Mouse (Mus musculus) forebrain, embryonic 16.5 days (tissue): ENCODE measurements around the gene Eif4g3. TPM values are rescaled to one million over a fixed set of nuclear protein-coding genes. Genes with fewer than 3 reads are reported as not detected.

ENCODE experiments used
- ATAC-seq: fragments of 200-750 bp; cut with Nextera tagmentation; 2 replicates; pipeline ENCODE4 v1.8.0; 2017; ENCODE audit warnings: mild to moderate bottlenecking, moderate library complexity
- H3K27ac ChIP-seq: fragments of 300-500 bp; sonication (generic); 2 replicates; pipeline ENCODE4 v1.5.1; 2014; ENCODE audit warnings: low read length, control low read depth
- H3K27me3 ChIP-seq: fragments of 300-500 bp; sonication (generic); replicated peaks from 2 replicates; pipeline ENCODE4 v1.6.1; 2014; ENCODE audit warnings: low read length; ENCODE audit not compliant: control insufficient read depth, insufficient read depth
- H3K36me3 ChIP-seq: fragments of 300-500 bp; sonication (generic); 2 replicates; pipeline ENCODE4 v1.6.1; 2014; ENCODE audit not compliant: control insufficient read depth, insufficient read depth
- H3K4me1 ChIP-seq: fragments of 300-500 bp; sonication (generic); replicated peaks from 2 replicates; pipeline ENCODE4 v1.6.1; 2014; ENCODE audit warnings: low read length; ENCODE audit not compliant: control insufficient read depth, insufficient read depth
- H3K4me2 ChIP-seq: fragments of 300-500 bp; sonication (generic); 2 replicates; pipeline ENCODE4 v1.6.1; 2014; ENCODE audit warnings: mild to moderate bottlenecking, low read length, control low read depth
- H3K4me3 ChIP-seq: fragments of 300-500 bp; sonication (generic); replicated peaks from 2 replicates; pipeline ENCODE4 v1.5.1; 2014; ENCODE audit warnings: mild to moderate bottlenecking, low read length, control low read depth
- H3K9ac ChIP-seq: fragments of 300-500 bp; sonication (generic); replicated peaks from 2 replicates; pipeline ENCODE4 v1.6.1; 2014; ENCODE audit warnings: low read depth, low read length, control low read depth
- H3K9me3 ChIP-seq: fragments of 300-500 bp; sonication (generic); 2 replicates; pipeline ENCODE4 v1.6.1; 2016; ENCODE audit warnings: low read length; ENCODE audit not compliant: control insufficient read depth
- WGBS: fragments of 180-500 bp; shearing (Covaris S2); extraction: QIAGEN DNeasy Blood & Tissue Kit; methylation state at CpG from one replicate; pipeline ENCODE4 v1.1.7; 2014; 5-methylcytosine and 5-hydroxymethylcytosine counted together
- polyA plus RNA-seq: library from polyadenylated mRNA; unstranded; fragments of >200 nt; fragmentation: Nextera tagmentation; extraction: Ambion mirVana; gene quantifications from 2 replicates; pipeline ENCODE4 v1.2.1, GENCODE M21; 2015

Gene Eif4g3
- polyA plus RNA-seq, 1 experiment from 2014 or later = 51.7 TPM

DNA sequence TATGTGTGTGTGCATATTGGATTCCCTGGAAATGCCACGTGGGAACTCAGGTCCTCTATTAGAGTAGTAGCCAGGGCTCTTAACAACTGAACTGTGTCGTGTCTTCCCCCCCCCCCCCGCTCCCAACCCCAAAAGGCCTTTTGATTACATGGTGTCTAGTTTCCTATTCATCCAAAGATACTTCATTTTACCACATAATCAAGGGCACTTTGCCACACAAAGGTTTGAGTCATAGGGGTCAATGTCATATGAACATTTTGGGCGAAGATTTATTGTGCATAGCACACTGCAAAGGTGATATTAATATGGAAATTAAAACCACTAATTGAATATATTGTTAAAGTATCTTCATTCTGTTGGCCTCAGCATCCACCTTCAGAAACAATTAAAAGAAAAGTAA lies 144.5 kb downstream of the Eif4g3 start:
- H3K4me1 ChIP-seq = no peaks in the 10 kb centered on the region; the same call in 1 of the 2 replicates
- 50% methylated on average over 3 of the region's 4 CpGs for WGBS
- H3K9ac ChIP-seq = no peak overlapping the region
- H3K36me3 ChIP-seq = no peaks in the 10 kb centered on the region
- H3K4me2 ChIP-seq = no peak overlapping the region
- no peak for ATAC-seq
- H3K27me3 ChIP-seq = no peaks in the 10 kb centered on the region
- H3K4me3 ChIP-seq = no peak overlapping the region
- no peaks in the 10 kb centered on the region for H3K9me3 ChIP-seq
- no peak overlapping the region for H3K27ac ChIP-seq

DNA sequence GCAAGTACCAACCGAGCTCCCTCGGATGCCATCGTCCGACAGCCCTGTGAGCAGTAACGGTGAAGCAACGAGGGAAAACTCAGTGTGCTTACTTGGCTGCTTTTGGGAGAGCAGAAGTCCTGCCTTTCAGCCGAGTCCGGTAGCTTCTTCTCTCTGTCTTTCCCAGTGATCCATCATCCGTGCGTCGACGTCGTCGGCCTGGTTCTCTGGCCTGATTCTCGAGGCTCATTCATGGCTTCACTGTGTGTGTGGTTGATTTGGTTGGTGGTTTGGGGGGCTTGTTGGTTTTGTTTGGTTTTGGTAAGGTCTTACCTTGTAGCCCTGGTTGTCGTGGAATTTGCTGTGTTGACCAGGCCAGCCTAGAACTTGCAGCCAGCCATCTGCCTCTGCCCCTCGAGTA lies 145.0 kb downstream of the Eif4g3 start:
- H3K27ac ChIP-seq = no peak overlapping the region
- ATAC-seq = no peak

DNA sequence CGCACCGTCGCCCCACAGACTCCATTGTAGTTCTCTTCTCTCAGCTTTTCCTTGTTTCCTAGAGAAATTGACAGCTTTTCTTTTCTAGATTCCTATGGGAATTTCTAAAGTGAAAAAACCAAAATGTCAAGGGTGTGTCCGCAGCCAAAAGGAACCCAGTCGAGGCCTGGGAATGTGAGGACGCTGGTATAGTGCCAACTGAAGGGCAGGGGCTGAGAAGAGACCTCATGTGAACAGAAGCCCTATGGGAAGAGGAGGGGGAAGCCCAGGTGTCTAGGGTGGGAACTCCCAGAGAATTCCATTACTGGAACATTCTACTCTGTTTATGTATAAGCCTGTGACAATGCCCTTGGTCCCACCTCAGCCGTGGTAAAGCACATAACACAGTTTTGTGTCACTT lies 145.4 kb downstream of the Eif4g3 start:
- 88% methylated on average over 7 of the region's 7 CpGs for whole genome bisulfite sequencing
- H3K4me2 ChIP-seq = no peak overlapping the region
- no peak for ATAC-seq
- H3K4me1 ChIP-seq = no peaks in the 10 kb centered on the region; the same call in 1 of the 2 replicates
- no peak overlapping the region for H3K9ac ChIP-seq
- no peaks in the 10 kb centered on the region for H3K36me3 ChIP-seq
- no peak overlapping the region for H3K4me3 ChIP-seq
- no peaks in the 10 kb centered on the region for H3K9me3 ChIP-seq
- no peaks in the 10 kb centered on the region for H3K27me3 ChIP-seq
- no peak overlapping the region for H3K27ac ChIP-seq

More for the DNA sequence above, 145.0 kb downstream of the Eif4g3 start:
- Histone ChIP-seq H3K36me3 (no peaks in the 10 kb centered on the region), H3K4me3 (no peak overlapping the region), H3K4me2 (no peak overlapping the region), H3K27me3 (no peaks in the 10 kb centered on the region), H3K9ac (no peak overlapping the region), H3K9me3 (no peaks in the 10 kb centered on the region), H3K4me1 (no peaks in the 10 kb centered on the region; the same call in 1 of the 2 replicates)
- 84% methylated on average over 17 of the region's 17 CpGs for WGBS

DNA sequence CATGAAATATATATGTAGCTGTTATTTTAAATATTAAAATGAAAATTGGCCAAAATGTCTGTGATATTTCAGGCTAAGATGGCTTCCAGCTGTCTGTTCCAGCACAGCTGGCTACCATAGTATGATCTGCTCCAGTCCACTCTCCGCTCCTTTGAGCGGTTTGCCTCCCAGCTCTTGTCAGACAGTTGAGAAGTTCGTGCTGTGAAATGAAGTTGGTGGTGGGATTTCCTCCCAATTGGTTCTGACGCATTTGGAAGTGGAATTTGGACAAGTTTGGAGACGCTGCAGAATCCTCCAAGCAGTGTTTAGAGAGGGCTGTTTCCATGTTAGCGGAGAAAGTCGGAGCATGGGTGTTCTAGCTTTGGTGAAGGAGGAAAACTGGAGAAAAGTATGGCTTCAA lies 148.5 kb downstream of the Eif4g3 start:
- Histone ChIP-seq H3K27ac (no peak overlapping the region), H3K27me3 (no peaks in the 10 kb centered on the region), H3K9ac (no peak overlapping the region), H3K4me1 (no peaks in the 10 kb centered on the region; the same call in 1 of the 2 replicates), H3K36me3 (no peaks in the 10 kb centered on the region), H3K4me2 (no peak overlapping the region), H3K4me3 (no peak overlapping the region), H3K9me3 (no peaks in the 10 kb centered on the region)
- 95% methylated on average over 7 of the region's 7 CpGs for WGBS
- ATAC-seq = no peak

DNA sequence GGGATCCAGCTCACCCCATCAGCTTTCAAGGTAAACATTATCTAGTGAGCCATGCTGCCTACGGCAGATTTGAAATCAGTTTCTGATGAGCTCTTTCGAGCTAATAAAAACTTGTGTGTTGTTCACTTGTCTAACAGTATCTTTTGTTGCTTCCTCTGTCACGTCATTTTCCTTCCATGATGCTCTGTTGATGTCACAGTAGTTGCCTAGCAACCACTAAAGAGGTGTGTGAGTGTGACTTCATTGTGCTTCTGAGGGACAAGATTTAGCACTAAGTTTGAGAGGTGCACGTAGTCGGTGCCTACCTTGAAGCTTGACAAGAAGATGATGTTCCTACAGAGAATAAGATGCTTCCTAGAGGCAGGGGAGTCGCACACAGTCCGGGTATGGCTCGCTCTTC lies 154.4 kb downstream of the Eif4g3 start:
- Histone ChIP-seq H3K4me2 (no peak overlapping the region), H3K9me3 (no peaks in the 10 kb centered on the region), H3K36me3 (no peaks in the 10 kb centered on the region), H3K27me3 (no peaks in the 10 kb centered on the region), H3K4me3 (no peak overlapping the region), H3K9ac (no peak overlapping the region), H3K4me1 (no peaks in the 10 kb centered on the region), H3K27ac (no peak overlapping the region)
- 83% methylated on average over 8 of the region's 8 CpGs for WGBS
- ATAC-seq = no peak

DNA sequence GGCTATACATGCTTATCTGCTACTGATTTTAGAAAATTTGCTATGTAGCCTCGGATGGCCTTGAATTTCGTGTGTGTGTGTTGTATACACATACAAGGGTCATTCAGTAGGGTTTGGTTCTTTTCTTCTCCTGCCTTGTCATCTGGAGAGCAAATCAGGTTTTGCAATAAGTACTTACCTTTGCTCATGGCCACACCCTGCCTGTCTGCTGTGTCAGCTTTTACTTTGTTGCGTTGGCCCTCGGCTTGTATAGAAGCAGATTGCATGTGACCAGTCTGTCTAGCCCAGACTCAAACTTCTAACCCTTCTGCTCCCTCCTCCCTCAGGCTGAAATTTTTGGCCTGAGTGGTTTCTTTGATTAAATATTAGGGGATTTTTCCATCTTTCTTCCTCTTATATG lies 157.2 kb downstream of the Eif4g3 start:
- Histone ChIP-seq H3K36me3 (no peaks in the 10 kb centered on the region; the same call in 1 of the 2 replicates), H3K27me3 (no peaks in the 10 kb centered on the region), H3K4me3 (no peak overlapping the region), H3K4me2 (no peak overlapping the region), H3K4me1 (no peaks in the 10 kb centered on the region), H3K27ac (no peak overlapping the region), H3K9me3 (no peaks in the 10 kb centered on the region), H3K9ac (no peak overlapping the region)
- no peak for ATAC-seq
- 91% methylated on average over 4 of the region's 4 CpGs for WGBS

DNA sequence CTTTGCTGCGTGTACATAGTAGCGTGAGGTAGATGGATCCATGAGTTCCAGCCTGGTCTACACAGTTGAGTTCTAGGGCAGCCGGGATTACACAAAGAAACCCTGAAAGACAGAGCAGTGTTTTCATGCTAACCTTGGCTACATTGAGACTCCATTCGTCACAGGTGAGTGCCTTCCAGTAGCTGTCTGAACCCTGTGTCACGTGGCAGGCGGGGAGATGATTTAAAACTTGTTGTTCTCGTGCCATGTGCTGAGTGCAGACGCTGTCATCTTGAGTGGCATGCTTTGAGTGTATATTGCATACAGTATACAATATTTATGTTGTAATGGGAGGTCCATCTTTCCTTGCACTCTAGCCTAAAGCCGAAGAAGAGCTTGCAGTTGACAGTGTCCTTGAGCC lies 158.4 kb downstream of the Eif4g3 start:
- no peak overlapping the region for H3K4me3 ChIP-seq
- no peak overlapping the region for H3K4me2 ChIP-seq
- H3K36me3 ChIP-seq = peaks cover under 1% of the 10 kb centered on the region; the same call in 1 of the 2 replicates
- no peak for ATAC-seq
- no peaks in the 10 kb centered on the region for H3K9me3 ChIP-seq
- H3K4me1 ChIP-seq = no peaks in the 10 kb centered on the region
- H3K27me3 ChIP-seq = no peaks in the 10 kb centered on the region
- no peak overlapping the region for H3K27ac ChIP-seq
- H3K9ac ChIP-seq = no peak overlapping the region
- WGBS = 88% methylated on average over 9 of the region's 9 CpGs

DNA sequence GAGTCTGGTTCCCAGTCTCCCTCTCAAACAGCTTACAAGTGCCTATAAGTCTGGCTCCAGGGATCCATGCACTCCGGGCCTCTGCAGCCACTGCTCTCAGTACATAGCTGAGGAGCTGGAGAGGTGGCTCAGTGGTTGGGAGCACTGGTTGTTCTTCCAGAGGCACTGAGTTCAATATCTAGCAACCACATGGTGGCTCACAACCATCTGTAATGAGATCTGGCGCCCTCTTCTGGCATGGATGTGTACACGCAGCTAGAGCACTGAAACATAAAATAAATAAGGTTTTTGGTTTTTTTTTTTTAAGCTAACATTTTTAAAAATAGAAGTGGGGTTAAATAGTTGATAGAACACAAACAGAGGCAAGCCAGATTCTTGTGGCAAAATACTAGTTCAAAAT lies 161.2 kb downstream of the Eif4g3 start:
- no peak for ATAC-seq
- Histone ChIP-seq H3K4me3 (no peak overlapping the region), H3K4me2 (no peak overlapping the region), H3K4me1 (no peaks in the 10 kb centered on the region), H3K36me3 (peaks cover 12% of the 10 kb centered on the region), H3K27ac (no peak overlapping the region), H3K9ac (no peak overlapping the region), H3K9me3 (no peaks in the 10 kb centered on the region), H3K27me3 (no peaks in the 10 kb centered on the region)
- WGBS = 49% methylated on average over 3 of the region's 3 CpGs

DNA sequence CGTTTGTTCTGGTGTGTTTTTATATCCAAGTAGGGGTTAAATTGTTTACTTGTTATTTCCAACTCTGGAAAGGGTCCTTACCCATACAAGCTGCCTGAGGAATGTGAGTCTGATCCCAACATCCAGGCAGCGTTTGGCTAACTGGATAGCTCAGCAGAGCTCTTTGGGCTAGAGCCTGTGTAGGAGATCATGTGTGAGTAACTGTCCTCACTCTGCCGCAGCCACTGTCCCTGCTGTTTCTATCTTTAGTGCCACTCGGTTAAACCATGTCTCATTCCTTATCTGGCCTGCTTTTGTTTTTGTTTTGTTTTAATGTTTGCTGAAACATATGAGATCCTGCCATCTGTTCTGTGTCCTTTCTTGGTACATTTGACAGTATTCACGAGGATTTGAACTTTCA lies 168.1 kb downstream of the Eif4g3 start:
- Histone ChIP-seq H3K36me3 (peaks cover 18% of the 10 kb centered on the region), H3K4me1 (peaks cover 9% of the 10 kb centered on the region; the same call in 1 of the 2 replicates), H3K4me2 (no peak overlapping the region), H3K9me3 (no peaks in the 10 kb centered on the region), H3K9ac (no peak overlapping the region), H3K4me3 (no peak overlapping the region), H3K27me3 (no peaks in the 10 kb centered on the region), H3K27ac (no peak overlapping the region)
- WGBS = 81% methylated on average over 5 of the region's 5 CpGs
- ATAC-seq = no peak

DNA sequence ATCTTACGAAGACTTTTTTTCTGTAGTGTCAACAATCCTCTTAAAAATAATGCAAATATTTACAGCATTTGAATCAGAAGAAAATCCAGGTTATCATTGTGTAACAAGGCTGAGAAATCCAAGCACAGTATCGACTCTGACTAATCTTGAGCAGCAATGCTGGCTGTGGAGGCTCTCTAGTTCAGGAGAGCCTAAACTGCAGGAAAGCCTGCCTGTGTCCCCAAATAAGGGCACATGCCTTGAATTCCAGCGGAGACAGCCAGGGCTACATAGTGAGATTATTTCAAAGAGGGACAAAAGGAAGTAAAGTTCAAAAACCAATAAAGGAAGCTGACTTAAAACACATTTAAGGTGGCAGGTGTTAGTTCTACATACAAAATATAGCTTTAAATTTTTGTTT lies 168.7 kb downstream of the Eif4g3 start:
- no peak overlapping the region for H3K9ac ChIP-seq
- no peak overlapping the region for H3K27ac ChIP-seq
- no peak overlapping the region for H3K4me2 ChIP-seq
- no peaks in the 10 kb centered on the region for H3K27me3 ChIP-seq
- H3K4me1 ChIP-seq = peaks cover 9% of the 10 kb centered on the region; the same call in 1 of the 2 replicates
- WGBS = 87% methylated on average over 3 of the region's 3 CpGs
- no peak for ATAC-seq
- no peak overlapping the region for H3K4me3 ChIP-seq
- no peaks in the 10 kb centered on the region for H3K9me3 ChIP-seq
- peaks cover 19% of the 10 kb centered on the region for H3K36me3 ChIP-seq
